18 mouse cellular contexts compared by ENCODE assay signal in the genomic region with DNA sequence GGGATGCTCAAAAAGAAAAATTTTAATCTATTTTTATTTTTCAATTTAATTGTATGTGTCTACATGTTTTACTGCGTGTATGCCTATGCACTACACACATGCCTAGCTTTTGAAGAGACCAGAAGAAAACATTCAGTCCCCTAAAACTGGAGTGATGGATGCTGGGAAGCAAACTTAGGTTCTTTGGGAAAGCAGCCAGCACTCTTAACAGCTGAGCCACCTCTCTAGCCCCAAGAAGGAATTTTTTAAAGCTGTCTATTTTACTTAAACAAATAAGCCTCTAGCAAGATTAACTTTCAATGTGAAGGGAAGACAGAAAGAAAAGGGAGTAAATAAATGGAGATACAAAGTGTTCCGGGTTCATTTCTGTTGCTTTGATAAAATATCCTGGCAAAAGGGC. TPM values are rescaled to one million over a fixed set of nuclear protein-coding genes. Genes with fewer than 3 reads are reported as not detected.
DNase-seq lines count a peak whose midpoint lies in the region; ATAC-seq and TF ChIP-seq lines count a peak whose summit lies in the region.
"Had no signal": no experiment of that assay in that cellular context is flagged by ENCODE, and none has a peak within 500 bp of the region (broad histone marks: within the 10 kb centered on the region; RNA-seq: fewer than 3 reads in every experiment).

No protein-coding gene starts in this region.

- H3K36me3 ChIP-seq in kidney, embryonic 15.5 days: no peaks in the 10 kb centered on the region
- no peaks in the 10 kb centered on the region for H3K36me3 ChIP-seq in lung, embryonic 14.5 days (ENCODE audit: insufficient read depth)
- H3K36me3 ChIP-seq: embryonic facial prominence, embryonic 13.5 days; forebrain, embryonic 15.5 days had no signal

- ATAC-seq in kidney, embryonic 15.5 days (replicated peaks; ENCODE audit: low FRiP score): no peak
- no peak for ATAC-seq in lung, embryonic 14.5 days (ENCODE audit: insufficient read depth)
- ATAC-seq: forebrain, embryonic 13.5 days; forebrain, embryonic 15.5 days; forebrain, postnatal 0 days had no signal

- TF ChIP-seq CTCF in lung, embryonic 14.5 days (IDR thresholded peaks at IDR 0.05; ENCODE audit: low read depth): no peak

- H3K4me1 ChIP-seq in kidney, embryonic 15.5 days: no peaks in the 10 kb centered on the region
- no peaks in the 10 kb centered on the region for H3K4me1 ChIP-seq in lung, embryonic 14.5 days (ENCODE audit: insufficient read depth)
- H3K4me1 ChIP-seq: forebrain, embryonic 13.5 days; forebrain, embryonic 15.5 days had no signal

- H3K27me3 ChIP-seq in kidney, embryonic 15.5 days: no peaks in the 10 kb centered on the region
- no peaks in the 10 kb centered on the region for H3K27me3 ChIP-seq in lung, embryonic 14.5 days (ENCODE audit: insufficient read depth, low read length)
- H3K27me3 ChIP-seq: embryonic facial prominence, embryonic 13.5 days; forebrain, embryonic 13.5 days; forebrain, embryonic 15.5 days had no signal

- no peak overlapping the region for H3K4me2 ChIP-seq in kidney, embryonic 15.5 days
- no peak overlapping the region for H3K4me2 ChIP-seq in lung, embryonic 14.5 days
- H3K4me2 ChIP-seq: embryonic facial prominence, embryonic 13.5 days; forebrain, embryonic 13.5 days; forebrain, embryonic 15.5 days had no signal

- no peaks in the 10 kb centered on the region for H3K9me3 ChIP-seq in kidney, embryonic 15.5 days (replicated peaks)
- H3K9me3 ChIP-seq in lung, embryonic 14.5 days (ENCODE audit: low read depth, low read length): no peaks in the 10 kb centered on the region
- H3K9me3 ChIP-seq: embryonic facial prominence, embryonic 13.5 days; forebrain, embryonic 13.5 days; forebrain, embryonic 15.5 days had no signal

- DNase-seq in kidney, postnatal 25 days: no peak
- peak; percentile 58 for DNase-seq in lung, embryonic 14.5 days
- DNase-seq in lung, postnatal 25 days (ENCODE audit: low spot score): no peak
- no peak for DNase-seq in layer of hippocampus, postnatal 10 days (ENCODE audit: low spot score in 2 of 2)
- DNase-seq: adrenal gland, adult 2 months; adrenal gland, postnatal 10 days; adrenal gland, postnatal 25 days; cerebellum, adult 11-12 months; cerebellum, adult 2 months; cerebellum, adult 9-10 months; cerebellum, postnatal 10 days; cerebellum, postnatal 25 days; forebrain, postnatal 0 days had no signal

- no peak overlapping the region for H3K4me3 ChIP-seq in kidney, embryonic 15.5 days (replicated peaks)
- H3K4me3 ChIP-seq in lung, embryonic 14.5 days (ENCODE audit: low read depth, low read length): no peak overlapping the region
- H3K4me3 ChIP-seq: embryonic facial prominence, embryonic 13.5 days; forebrain, embryonic 13.5 days; forebrain, embryonic 15.5 days had no signal

- 0 out of 2 replicates have a peak overlapping the region, but pooled peaks have one; percentile 39 for H3K27ac ChIP-seq in kidney, embryonic 15.5 days
- H3K27ac ChIP-seq in lung, embryonic 14.5 days (ENCODE audit: low read depth): no peak overlapping the region
- H3K27ac ChIP-seq: embryonic facial prominence, embryonic 13.5 days; forebrain, embryonic 13.5 days; forebrain, embryonic 15.5 days had no signal

- 70% methylated on average over 2 of the region's 2 CpGs for WGBS in kidney, embryonic 15.5 days
- 41% methylated on average over 2 of the region's 2 CpGs for WGBS in lung, embryonic 14.5 days

- H3K9ac ChIP-seq in kidney, embryonic 15.5 days: no peak overlapping the region
- H3K9ac ChIP-seq in lung, embryonic 14.5 days: no peak overlapping the region
- H3K9ac ChIP-seq: embryonic facial prominence, embryonic 13.5 days; forebrain, embryonic 13.5 days; forebrain, embryonic 15.5 days; forebrain, postnatal 0 days had no signal

RNA-seq across cellular contexts. Expression of a gene that starts 52.3 kb away (rescaled TPM):
- polyA plus RNA-seq in kidney, embryonic 15.5 days (2015; fragmentation: Nextera tagmentation; extraction: Ambion mirVana): 2.6 and 3.3 TPM in 2 replicates
- 1.0 and 1.6 TPM in 2 replicates for polyA plus RNA-seq in lung, embryonic 14.5 days (2014; fragmentation: Nextera tagmentation; extraction: Ambion mirVana)
- total RNA-seq in layer of hippocampus, postnatal 10 days (2021): 10 to 100 TPM; 12.4 to 14.7 TPM
- total RNA-seq: MEL had no signal
